Mouse (Mus musculus) pancreas, adult 10 weeks (tissue): ENCODE data around the gene Wnt10b. TPM values are rescaled to one million over a fixed set of nuclear protein-coding genes. Genes with fewer than 3 reads are reported as not detected.

Experiments
- polyA plus RNA-seq: library from polyadenylated mRNA; stranded (reverse); fragments of 350-450 nt; fragmentation: Illumina TruSeq; extraction: RNeasy Lipid Tissue Mini Kit (QIAGEN cat#74804); gene quantifications from one replicate; pipeline ENCODE4 v1.2.3, GENCODE M21; 2015; ENCODE audit warnings: low read depth, low replicate concordance; ENCODE audit not compliant: insufficient read depth

Gene Wnt10b
- polyA plus RNA-seq = 0.39 TPM

GRCm38 (mm10) chr15:98777762-98778161, at the start of gene Wnt10b:
Gene Wnt10b, minus strand, starts transcription at chr15:98778150.

GRCm38 (mm10) chr15:98809390-98809789, 31.4 kb upstream of the Wnt10b start, which contains the start of gene Ddn:
Gene Ddn, minus strand, starts transcription at chr15:98809490.

GRCm38 (mm10) chr15:98789661-98790535, 11.9 kb upstream of the Wnt10b start, which contains the start of gene Wnt1:
Gene Wnt1, plus strand, starts transcription at chr15:98789857.

GRCm38 (mm10) chr15:98762670-98763529, 15.1 kb downstream of the Wnt10b start, which contains the start of gene Arf3:
Gene Arf3, minus strand, starts transcription at chr15:98763214.

GRCm38 (mm10) chr15:98727443-98728321, 50.3 kb downstream of the Wnt10b start, which contains the start of gene Fkbp11:
Gene Fkbp11, minus strand, starts transcription at chr15:98728198.

Other genes with a start within 250 kb of the Wnt10b start
- 13.7 TPM for gene Kansl2, start 243.9 kb downstream of the Wnt10b start, polyA plus RNA-seq
- gene Ccnt1, start 207.2 kb downstream of the Wnt10b start, polyA plus RNA-seq = 10.4 TPM
- 4.3 TPM for gene 4930415O20Rik, start 207.1 kb downstream of the Wnt10b start, polyA plus RNA-seq
- 28.0 TPM for gene Adcy6, start 168.1 kb downstream of the Wnt10b start, polyA plus RNA-seq
- 5.0 TPM for gene Cacnb3, start 147.3 kb downstream of the Wnt10b start, polyA plus RNA-seq
- 15.6 TPM for gene Ddx23, start 115.3 kb downstream of the Wnt10b start, polyA plus RNA-seq
- 1.2 TPM for gene Rnd1, start 100.7 kb downstream of the Wnt10b start, polyA plus RNA-seq
- not detected for gene Ccdc65, start 69.9 kb downstream of the Wnt10b start, polyA plus RNA-seq
- 174 TPM for gene Fkbp11, start 50.0 kb downstream of the Wnt10b start, polyA plus RNA-seq
- gene Arf3, start 14.9 kb downstream of the Wnt10b start, polyA plus RNA-seq = 12.4 TPM
- gene Wnt1, start 11.7 kb upstream of the Wnt10b start, polyA plus RNA-seq = not detected
- not detected for gene Ddn, start 31.3 kb upstream of the Wnt10b start, polyA plus RNA-seq
- gene Prkag1, start 53.4 kb upstream of the Wnt10b start, polyA plus RNA-seq = 11.2 TPM
- gene Kmt2d, start 93.1 kb upstream of the Wnt10b start, polyA plus RNA-seq = 12.0 TPM
- 0.92 TPM for gene Rhebl1, start 116.4 kb upstream of the Wnt10b start, polyA plus RNA-seq
- 0.87 TPM for gene Dhh, start 120.4 kb upstream of the Wnt10b start, polyA plus RNA-seq
- gene Lmbr1l, start 140.1 kb upstream of the Wnt10b start, polyA plus RNA-seq = 9.3 TPM
- 83.4 TPM for gene Tuba1b, start 156.4 kb upstream of the Wnt10b start, polyA plus RNA-seq
- gene Gm49450, start 175.4 kb upstream of the Wnt10b start, polyA plus RNA-seq = not detected
- 66.0 TPM for gene Tuba1a, start 175.6 kb upstream of the Wnt10b start, polyA plus RNA-seq